Mouse (Mus musculus): Measurements from ENCODE around the gene Gramd1b.

GRCm38 (mm10) chr9:40345493-40346231 lies 185.5 kb downstream of the Gramd1b start:
- TF ChIP-seq EP300 (IDR thresholded peaks at IDR 0.05; ENCODE audit: low read depth) = no peak
- no peak for TF ChIP-seq CTCF (IDR thresholded peaks at IDR 0.05; ENCODE audit: low read depth)

All from heart, postnatal 0 days (tissue).